Mouse (Mus musculus) neutrophil, adult 5-6 weeks (primary cell): ENCODE measurements around the gene U2af2. TPM values are rescaled to one million over a fixed set of nuclear protein-coding genes. Genes with fewer than 3 reads are reported as not detected.

Source experiments
- ATAC-seq: fragments of 151-379, 151-347 bp; 2 replicates; pipeline ENCODE4 v1.8.0; 2017; ENCODE audit warnings: mild to moderate bottlenecking, moderate TSS enrichment; ENCODE audit not compliant: insufficient number of reproducible peaks, poor library complexity, low FRiP score, severe bottlenecking; ENCODE audit errors: extremely low read depth
- total RNA-seq: library from RNA; stranded (forward); fragments of 200-1000 nt; gene quantifications from 2 replicates; pipeline ENCODE4 v1.2.3, GENCODE M21; 2017

The U2af2 gene
- total RNA-seq, 1 experiment from 2014 or later, result 168 TPM

- no peak for ATAC-seq
These were observed 31.0 kb downstream of the U2af2 start for GRCm38 (mm10) chr7:5092831-5093510.

- ATAC-seq, result no peak
These were observed 36.8 kb downstream of the U2af2 start for GRCm38 (mm10) chr7:5098769-5099168.

- no peak for ATAC-seq
These were observed 37.9 kb downstream of the U2af2 start for GRCm38 (mm10) chr7:5099796-5100195.

GRCm38 (mm10) chr7:5101066-5101663, 39.2 kb downstream of the U2af2 start:
- peak; percentile 90 for ATAC-seq

- no peak for ATAC-seq
These were observed 40.6 kb downstream of the U2af2 start for GRCm38 (mm10) chr7:5102564-5102963.

GRCm38 (mm10) chr7:5108272-5108671, 46.3 kb downstream of the U2af2 start:
- no peak for ATAC-seq

- ATAC-seq, result 0 out of 2 replicates have a peak, but pooled peaks have one; percentile 16
These were observed 47.4 kb downstream of the U2af2 start for GRCm38 (mm10) chr7:5109301-5109700.

- ATAC-seq, result no peak
These were observed 50.8 kb downstream of the U2af2 start for GRCm38 (mm10) chr7:5112701-5113100.

GRCm38 (mm10) chr7:5116850-5117249, 54.9 kb downstream of the U2af2 start, which contains the start of gene Rfpl4:
Gene Rfpl4 (minus strand): TSS chr7:5116950.
- ATAC-seq, result no peak

GRCm38 (mm10) chr7:5125078-5125477, 63.1 kb downstream of the U2af2 start:
- no peak for ATAC-seq

- peak; percentile 97 for ATAC-seq
These were observed 63.8 kb downstream of the U2af2 start, which contains the start of gene Rasl2-9 for GRCm38 (mm10) chr7:5125549-5126406. Gene Rasl2-9 (minus strand): TSS chr7:5125950.

Other genes with a start within 250 kb of the U2af2 start
- gene Ube2s, start 249.6 kb upstream of the U2af2 start, total RNA-seq, result 94.5 and 103 TPM in 2 replicates
- gene Shisa7, start 217.4 kb upstream of the U2af2 start, total RNA-seq, result not detected in 2 replicates
- gene Isoc2b, start 191.9 kb upstream of the U2af2 start, total RNA-seq, result 11.3 and 12.2 TPM in 2 replicates
- 4.0 and 4.2 TPM in 2 replicates for gene Isoc2a, start 185.0 kb upstream of the U2af2 start, total RNA-seq
- gene Gm36210, start 155.6 kb upstream of the U2af2 start, total RNA-seq, result not detected in 2 replicates
- gene Zfp628, start 146.9 kb upstream of the U2af2 start, total RNA-seq, result 6.0 and 7.2 TPM in 2 replicates
- gene Nat14, start 140.1 kb upstream of the U2af2 start, total RNA-seq, result 1.2 and 2.2 TPM in 2 replicates
- gene Ssc5d, start 136.4 kb upstream of the U2af2 start, total RNA-seq, result 0.47 and 1.4 TPM in 2 replicates
- not detected in 2 replicates for gene Sbk2, start 97.7 kb upstream of the U2af2 start, total RNA-seq
- not detected in 2 replicates for gene Sbk3, start 91.0 kb upstream of the U2af2 start, total RNA-seq
- 4.1 and 4.5 TPM in 2 replicates for gene Zfp579, start 66.0 kb upstream of the U2af2 start, total RNA-seq
- 8.8 and 13.7 TPM in 2 replicates for gene Zfp524, start 47.7 kb upstream of the U2af2 start, total RNA-seq
- gene Fiz1, start 47.4 kb upstream of the U2af2 start, total RNA-seq, result 19.8 and 22.2 TPM in 2 replicates
- 1.8 TPM in 1 of 2 replicates, not detected in the other for gene Gm44973, start 46.6 kb upstream of the U2af2 start, total RNA-seq
- gene Zfp865, start 41.8 kb upstream of the U2af2 start, total RNA-seq, result 34.3 and 38.5 TPM in 2 replicates
- gene Ccdc106, start 41.6 kb upstream of the U2af2 start, total RNA-seq, result 0.23 TPM in 1 of 2 replicates, not detected in the other
- 0.98 and 1.6 TPM in 2 replicates for gene 4632433K11Rik, start 28.0 kb upstream of the U2af2 start, total RNA-seq
- gene Zfp784, start 23.7 kb upstream of the U2af2 start, total RNA-seq, result 2.9 and 3.4 TPM in 2 replicates
- gene Zfp580, start 10.6 kb upstream of the U2af2 start, total RNA-seq, result 0.93 TPM in 1 of 2 replicates, not detected in the other
- 118 and 130 TPM in 2 replicates for gene Epn1, start 18.1 kb downstream of the U2af2 start, total RNA-seq
- not detected in 2 replicates for gene Rfpl4, start 54.8 kb downstream of the U2af2 start, total RNA-seq
- gene Rasl2-9, start 63.8 kb downstream of the U2af2 start, total RNA-seq, result 0.98 TPM in 1 of 2 replicates, not detected in the other
- not detected in 2 replicates for gene Vmn1r55, start 87.5 kb downstream of the U2af2 start, total RNA-seq
- gene Vmn1r56, start 134.6 kb downstream of the U2af2 start, total RNA-seq, result not detected in 2 replicates
- not detected in 2 replicates for gene Vmn1r57, start 156.3 kb downstream of the U2af2 start, total RNA-seq